Mouse (Mus musculus): Measurements from ENCODE around the gene Mei4. TPM values are rescaled to one million over a fixed set of nuclear protein-coding genes. Genes with fewer than 3 reads are reported as not detected.
A peak's percentile ranks its signal among the peaks of the same experiment; 100 is the strongest.

Gene Mei4
- 1.5 and 1.9 TPM in 2 replicates for polyA plus RNA-seq (2014; fragmentation: Nextera tagmentation; extraction: Ambion mirVana)

DNA sequence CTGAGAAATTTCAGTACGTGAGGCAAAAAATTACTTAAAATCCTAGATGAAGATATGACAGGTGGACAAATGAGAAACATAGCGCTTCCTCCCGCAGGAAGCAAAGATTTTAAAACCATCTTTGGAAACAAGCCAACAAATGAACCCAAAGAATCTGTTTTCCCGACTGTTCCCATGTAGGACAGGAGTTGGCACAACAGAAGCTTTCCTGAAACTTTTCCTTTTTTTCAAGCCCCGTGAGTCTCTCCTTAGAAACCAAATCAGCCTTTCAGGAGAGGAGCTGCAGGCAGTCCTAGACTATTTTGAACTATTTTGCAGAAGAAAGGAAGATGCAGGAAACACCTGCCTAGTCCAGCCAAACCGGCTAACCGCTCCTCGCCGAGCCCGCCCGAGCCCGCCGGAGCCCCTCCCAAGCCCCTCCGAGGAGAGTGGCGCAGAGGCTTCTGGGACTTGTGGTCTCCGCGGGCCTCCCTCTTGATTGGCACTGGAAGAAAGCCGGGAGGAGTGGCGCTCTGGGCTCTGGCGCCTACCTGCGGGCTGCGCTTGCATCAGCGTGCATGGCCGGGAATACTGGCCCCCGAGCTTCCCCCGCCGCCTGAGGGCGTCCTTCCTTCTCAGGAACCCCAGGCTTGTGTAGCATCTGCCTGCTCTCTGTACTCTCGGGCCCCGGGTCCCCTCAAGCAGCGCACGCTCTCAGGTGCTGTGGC lies at the start of gene Mei4:
TSS of gene Mei4 (plus strand) at position 490 of the 707 bp plus-strand sequence.
- peak; percentile 91 for DNase-seq
- H3K27ac ChIP-seq (replicated peaks; ENCODE audit: low read depth, low read length) = no peak within 1 kb of the TSS
- ATAC-seq (ENCODE audit: low FRiP score, low TSS enrichment) = peak; percentile 97
- peak within 1 kb of the TSS; percentile 54 for H3K4me3 ChIP-seq (replicated peaks; ENCODE audit: low read depth, low read length)
- no peaks in the 10 kb centered on the region for H3K27me3 ChIP-seq (ENCODE audit: control insufficient read depth, insufficient read depth, low read length)
- no peaks in the 10 kb centered on the region for H3K9me3 ChIP-seq (ENCODE audit: control insufficient read depth, low read length)
- H3K36me3 ChIP-seq (ENCODE audit: control insufficient read depth, insufficient read depth, low read length) = no peaks in the 10 kb centered on the region
- 3% methylated on average over 32 of the region's 32 CpGs for WGBS
- H3K4me2 ChIP-seq (ENCODE audit: low read length) = peak within 1 kb of the TSS; percentile 77
- H3K4me1 ChIP-seq (ENCODE audit: control insufficient read depth, insufficient read depth, low read length) = 0 out of 2 replicates have a peak, but pooled peaks cover 4% of the 10 kb centered on the region
- H3K9ac ChIP-seq (replicated peaks; ENCODE audit: low read length) = peak within 1 kb of the TSS; percentile 57

DNA sequence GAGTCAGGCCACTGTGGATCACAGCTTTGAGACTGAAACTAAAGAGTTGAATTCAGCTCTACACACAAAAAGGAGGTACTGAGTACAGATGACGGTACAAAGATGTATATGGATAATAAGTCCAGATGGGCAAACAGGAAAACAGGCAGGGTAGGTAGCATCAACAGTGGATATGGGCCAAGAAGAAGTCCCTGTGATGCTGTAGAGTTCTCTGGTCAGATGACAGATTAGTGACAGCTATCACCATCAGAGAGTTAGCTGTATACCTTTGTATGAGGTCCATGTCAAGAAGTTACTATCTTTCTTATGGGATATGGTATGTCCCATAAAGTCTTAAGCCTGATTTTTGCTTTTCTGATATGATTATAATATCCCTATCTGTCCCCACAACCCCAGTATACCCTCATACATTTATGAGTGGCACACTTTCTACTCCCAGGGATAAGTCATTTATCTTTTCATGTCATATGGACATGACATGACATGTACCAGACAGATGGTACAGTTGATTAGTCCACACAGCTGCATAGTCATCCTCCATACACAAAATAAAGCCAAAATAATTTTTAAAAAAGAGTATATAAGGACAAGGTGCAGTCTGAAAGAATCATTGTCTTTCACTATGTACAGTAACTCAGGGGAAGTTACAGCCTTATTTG lies 43.6 kb upstream of the Mei4 start:
- Histone ChIP-seq H3K4me1 (ENCODE audit: control insufficient read depth, insufficient read depth, low read length) (no peaks in the 10 kb centered on the region), H3K27me3 (ENCODE audit: control insufficient read depth, insufficient read depth, low read length) (no peaks in the 10 kb centered on the region), H3K27ac (replicated peaks; ENCODE audit: low read depth, low read length) (no peak overlapping the region), H3K36me3 (ENCODE audit: control insufficient read depth, insufficient read depth, low read length) (no peaks in the 10 kb centered on the region), H3K4me3 (replicated peaks; ENCODE audit: low read depth, low read length) (no peak overlapping the region), H3K9me3 (ENCODE audit: control insufficient read depth, low read length) (no peaks in the 10 kb centered on the region), H3K9ac (replicated peaks; ENCODE audit: low read length) (no peak overlapping the region), H3K4me2 (ENCODE audit: low read length) (no peak overlapping the region)
- WGBS = 88% methylated on average over 1 of the region's 1 CpGs
- no peak for DNase-seq
- no peak for ATAC-seq (ENCODE audit: low FRiP score, low TSS enrichment)

DNA sequence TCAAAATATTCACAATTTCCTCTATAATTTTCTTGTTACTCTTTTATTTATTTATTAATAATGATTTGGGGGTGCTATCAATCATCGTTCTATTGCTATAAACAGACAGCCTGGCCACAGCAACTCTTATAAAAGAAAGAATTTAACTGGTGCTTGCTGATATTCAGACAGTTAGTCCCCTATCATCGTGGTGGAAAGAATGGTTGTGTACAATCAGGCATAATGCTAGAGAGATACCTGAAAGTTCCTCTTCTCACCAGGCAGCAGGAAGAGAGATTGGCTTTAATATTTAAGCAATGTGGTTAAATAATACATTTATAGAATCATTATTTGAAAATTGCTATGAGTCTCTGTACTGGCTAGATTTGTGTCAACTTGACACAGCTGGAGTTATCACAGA lies 35.9 kb upstream of the Mei4 start:
- Histone ChIP-seq H3K36me3 (ENCODE audit: control insufficient read depth, insufficient read depth, low read length) (no peaks in the 10 kb centered on the region), H3K27me3 (ENCODE audit: control insufficient read depth, insufficient read depth, low read length) (no peaks in the 10 kb centered on the region), H3K27ac (replicated peaks; ENCODE audit: low read depth, low read length) (no peak overlapping the region), H3K9me3 (ENCODE audit: control insufficient read depth, low read length) (no peaks in the 10 kb centered on the region), H3K4me3 (replicated peaks; ENCODE audit: low read depth, low read length) (no peak overlapping the region), H3K9ac (replicated peaks; ENCODE audit: low read length) (no peak overlapping the region), H3K4me2 (ENCODE audit: low read length) (no peak overlapping the region), H3K4me1 (ENCODE audit: control insufficient read depth, insufficient read depth, low read length) (no peaks in the 10 kb centered on the region)
- ATAC-seq (ENCODE audit: low FRiP score, low TSS enrichment) (no peak), DNase-seq (no peak)
- 92% methylated on average over 2 of the region's 2 CpGs for WGBS

DNA sequence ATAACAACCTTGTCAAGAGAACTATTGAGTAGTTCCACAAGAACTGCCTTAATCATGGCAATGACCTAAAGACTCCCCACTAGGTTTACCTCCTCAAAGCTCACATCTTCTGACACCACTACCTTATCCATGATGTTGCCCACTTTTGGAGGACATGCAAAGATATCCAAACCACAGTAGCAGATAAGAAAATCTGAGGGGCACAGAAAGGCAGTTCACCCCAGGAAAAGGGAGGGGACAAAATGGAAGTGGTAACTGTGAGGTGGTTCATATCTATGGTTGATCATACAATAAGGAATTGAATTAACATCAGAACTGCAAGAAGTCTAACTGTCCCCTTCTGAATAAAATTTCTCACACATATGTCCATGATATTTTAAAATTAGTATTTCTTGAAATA lies 29.4 kb upstream of the Mei4 start:
- Histone ChIP-seq H3K9me3 (ENCODE audit: control insufficient read depth, low read length) (no peaks in the 10 kb centered on the region), H3K9ac (replicated peaks; ENCODE audit: low read length) (no peak overlapping the region), H3K27me3 (ENCODE audit: control insufficient read depth, insufficient read depth, low read length) (no peaks in the 10 kb centered on the region), H3K4me1 (ENCODE audit: control insufficient read depth, insufficient read depth, low read length) (no peaks in the 10 kb centered on the region), H3K4me3 (replicated peaks; ENCODE audit: low read depth, low read length) (no peak overlapping the region), H3K27ac (replicated peaks; ENCODE audit: low read depth, low read length) (no peak overlapping the region), H3K36me3 (ENCODE audit: control insufficient read depth, insufficient read depth, low read length) (no peaks in the 10 kb centered on the region), H3K4me2 (ENCODE audit: low read length) (no peak overlapping the region)
- DNase-seq = no peak
- ATAC-seq (ENCODE audit: low FRiP score, low TSS enrichment) = no peak

DNA sequence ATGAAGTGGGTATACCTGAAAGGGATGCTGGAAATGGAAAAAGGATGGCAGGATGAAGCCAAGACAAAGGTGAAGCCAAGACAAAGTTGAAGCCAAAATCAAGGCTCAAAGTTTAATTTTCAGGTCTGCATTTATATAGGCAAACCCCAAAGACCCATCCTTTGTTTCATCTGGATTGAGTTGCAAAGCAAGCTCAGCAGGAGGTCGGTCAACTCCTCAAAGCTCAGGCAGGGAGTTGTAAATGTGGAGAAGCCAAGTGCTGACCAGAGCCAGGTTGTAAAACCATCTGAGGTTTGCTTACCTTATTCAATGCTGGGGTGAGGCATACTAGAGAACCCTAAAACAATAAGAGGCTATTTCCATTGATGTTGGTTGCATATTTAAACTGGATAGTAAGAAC lies 4.6 kb upstream of the Mei4 start:
- Histone ChIP-seq H3K9me3 (ENCODE audit: control insufficient read depth, low read length) (no peaks in the 10 kb centered on the region), H3K36me3 (ENCODE audit: control insufficient read depth, insufficient read depth, low read length) (no peaks in the 10 kb centered on the region), H3K4me3 (replicated peaks; ENCODE audit: low read depth, low read length) (no peak overlapping the region), H3K27me3 (ENCODE audit: control insufficient read depth, insufficient read depth, low read length) (no peaks in the 10 kb centered on the region), H3K4me2 (ENCODE audit: low read length) (no peak overlapping the region), H3K27ac (replicated peaks; ENCODE audit: low read depth, low read length) (no peak overlapping the region), H3K9ac (replicated peaks; ENCODE audit: low read length) (no peak overlapping the region), H3K4me1 (ENCODE audit: control insufficient read depth, insufficient read depth, low read length) (0 out of 2 replicates have a peak, but pooled peaks cover 2% of the 10 kb centered on the region)
- 28% methylated on average over 1 of the region's 1 CpGs for WGBS
- DNase-seq = no peak
- no peak for ATAC-seq (ENCODE audit: low FRiP score, low TSS enrichment)

DNA sequence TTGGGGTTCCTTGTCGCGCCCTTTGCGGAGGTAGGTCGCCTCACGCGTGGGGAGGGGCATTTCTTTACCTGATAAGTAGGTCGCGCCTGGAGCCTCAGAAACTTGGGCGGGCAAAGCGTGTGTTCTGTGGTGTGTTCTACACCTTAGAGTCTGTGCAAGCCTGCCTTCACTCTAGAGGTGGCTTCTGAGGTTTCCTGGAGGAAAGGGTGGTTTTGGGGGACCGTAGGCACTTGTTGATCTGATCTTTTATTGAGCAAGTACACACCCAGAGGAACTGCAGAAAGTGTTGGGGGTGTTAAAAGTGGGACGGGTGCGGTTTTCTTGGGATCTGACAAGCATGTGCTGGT lies 391 bp downstream of the Mei4 start:
- 26% methylated on average over 13 of the region's 13 CpGs for WGBS
- no peak for DNase-seq
- Histone ChIP-seq H3K4me3 (replicated peaks; ENCODE audit: low read depth, low read length) (peak overlapping the region; percentile 54), H3K27ac (replicated peaks; ENCODE audit: low read depth, low read length) (no peak overlapping the region), H3K4me1 (ENCODE audit: control insufficient read depth, insufficient read depth, low read length) (0 out of 2 replicates have a peak, but pooled peaks cover 4% of the 10 kb centered on the region), H3K27me3 (ENCODE audit: control insufficient read depth, insufficient read depth, low read length) (no peaks in the 10 kb centered on the region), H3K9me3 (ENCODE audit: control insufficient read depth, low read length) (no peaks in the 10 kb centered on the region), H3K4me2 (ENCODE audit: low read length) (peak overlapping the region; percentile 77), H3K36me3 (ENCODE audit: control insufficient read depth, insufficient read depth, low read length) (no peaks in the 10 kb centered on the region), H3K9ac (replicated peaks; ENCODE audit: low read length) (peak overlapping the region; percentile 57)
- ATAC-seq (ENCODE audit: low FRiP score, low TSS enrichment) = peak; percentile 61

DNA sequence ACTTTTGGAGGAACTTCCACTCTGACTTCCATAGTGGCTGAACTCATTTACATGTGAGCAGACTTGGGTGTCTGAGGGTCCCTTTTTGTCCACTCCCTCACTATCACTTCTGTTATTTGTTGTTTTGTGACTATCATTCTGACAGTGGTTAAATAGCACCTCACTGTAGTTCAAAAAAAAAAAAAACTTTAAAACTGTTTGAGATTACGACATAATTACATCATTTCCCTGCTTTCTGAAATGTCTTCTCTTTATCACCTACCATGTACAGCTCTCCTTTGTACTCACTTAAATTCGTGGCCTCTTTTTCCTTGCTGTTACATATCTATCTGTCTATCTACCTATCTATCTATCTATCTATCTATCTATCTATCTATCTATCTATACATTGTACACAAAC lies 2.6 kb downstream of the Mei4 start:
- DNase-seq = no peak
- H3K27me3 ChIP-seq (ENCODE audit: control insufficient read depth, insufficient read depth, low read length) = no peaks in the 10 kb centered on the region
- no peaks in the 10 kb centered on the region for H3K36me3 ChIP-seq (ENCODE audit: control insufficient read depth, insufficient read depth, low read length)
- ATAC-seq (ENCODE audit: low FRiP score, low TSS enrichment) = no peak
- no peak overlapping the region for H3K27ac ChIP-seq (replicated peaks; ENCODE audit: low read depth, low read length)
- no peak overlapping the region for H3K4me3 ChIP-seq (replicated peaks; ENCODE audit: low read depth, low read length)
- no peak overlapping the region for H3K9ac ChIP-seq (replicated peaks; ENCODE audit: low read length)
- 79% methylated on average over 2 of the region's 2 CpGs for WGBS
- no peaks in the 10 kb centered on the region for H3K9me3 ChIP-seq (ENCODE audit: control insufficient read depth, low read length)
- H3K4me2 ChIP-seq (ENCODE audit: low read length) = no peak overlapping the region
- H3K4me1 ChIP-seq (ENCODE audit: control insufficient read depth, insufficient read depth, low read length) = 0 out of 2 replicates have a peak, but pooled peaks cover 4% of the 10 kb centered on the region

DNA sequence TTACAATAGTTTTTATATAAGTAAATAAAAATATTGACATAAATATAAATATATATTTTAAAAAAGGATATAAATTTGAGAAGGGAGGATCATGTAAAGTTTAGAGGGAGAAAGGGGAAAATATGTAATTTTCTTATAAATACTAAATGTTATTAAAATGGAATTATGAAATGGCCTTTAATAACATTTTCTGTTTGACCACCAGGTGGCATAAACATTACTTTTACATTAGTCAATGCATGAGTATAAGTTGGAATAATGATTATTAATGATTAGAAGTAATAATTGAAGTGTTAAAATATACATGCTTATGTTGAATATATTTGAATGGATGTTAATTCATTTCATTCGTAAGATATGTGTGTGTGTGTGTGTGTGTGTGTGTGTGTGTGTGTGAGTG lies 58.0 kb downstream of the Mei4 start:
- no peaks in the 10 kb centered on the region for H3K4me1 ChIP-seq (ENCODE audit: control insufficient read depth, insufficient read depth, low read length)
- H3K9ac ChIP-seq (replicated peaks; ENCODE audit: low read length) = no peak overlapping the region
- WGBS = 97% methylated on average over 1 of the region's 1 CpGs
- DNase-seq = peak; percentile 39
- no peaks in the 10 kb centered on the region for H3K36me3 ChIP-seq (ENCODE audit: control insufficient read depth, insufficient read depth, low read length)
- H3K27me3 ChIP-seq (ENCODE audit: control insufficient read depth, insufficient read depth, low read length) = no peaks in the 10 kb centered on the region
- no peak overlapping the region for H3K4me3 ChIP-seq (replicated peaks; ENCODE audit: low read depth, low read length)
- no peaks in the 10 kb centered on the region for H3K9me3 ChIP-seq (ENCODE audit: control insufficient read depth, low read length)
- no peak overlapping the region for H3K27ac ChIP-seq (replicated peaks; ENCODE audit: low read depth, low read length)
- ATAC-seq (ENCODE audit: low FRiP score, low TSS enrichment) = no peak
- no peak overlapping the region for H3K4me2 ChIP-seq (ENCODE audit: low read length)

DNA sequence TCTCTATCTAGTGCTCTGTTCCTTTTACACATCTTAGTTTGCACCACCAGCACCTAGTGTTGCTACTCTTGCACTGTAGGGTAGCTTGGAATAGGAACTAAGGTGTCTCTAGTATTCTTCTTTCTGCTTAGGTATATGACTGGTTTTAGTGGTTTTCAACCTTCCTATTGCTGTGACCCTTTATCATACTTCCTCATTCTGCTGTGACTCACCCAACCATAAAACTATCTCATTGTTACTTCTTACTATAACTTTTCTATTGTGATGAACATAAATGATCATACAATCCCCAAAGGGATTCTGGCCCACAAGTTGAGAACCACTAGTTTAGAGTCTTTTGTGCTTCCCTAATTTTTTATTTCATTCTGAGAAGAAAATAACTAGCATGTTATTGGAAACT lies 61.3 kb downstream of the Mei4 start:
- Histone ChIP-seq H3K9me3 (ENCODE audit: control insufficient read depth, low read length) (no peaks in the 10 kb centered on the region), H3K36me3 (ENCODE audit: control insufficient read depth, insufficient read depth, low read length) (no peaks in the 10 kb centered on the region), H3K27ac (replicated peaks; ENCODE audit: low read depth, low read length) (no peak overlapping the region), H3K4me1 (ENCODE audit: control insufficient read depth, insufficient read depth, low read length) (no peaks in the 10 kb centered on the region), H3K9ac (replicated peaks; ENCODE audit: low read length) (no peak overlapping the region), H3K4me3 (replicated peaks; ENCODE audit: low read depth, low read length) (no peak overlapping the region), H3K4me2 (ENCODE audit: low read length) (no peak overlapping the region), H3K27me3 (ENCODE audit: control insufficient read depth, insufficient read depth, low read length) (no peaks in the 10 kb centered on the region)
- ATAC-seq (ENCODE audit: low FRiP score, low TSS enrichment) (no peak), DNase-seq (no peak)

Data from midbrain, embryonic 14.5 days (tissue).